Mouse (Mus musculus): ENCODE data around the gene Rhbdd2.
A peak's percentile ranks its signal among the peaks of the same experiment; 100 is the strongest.

Gene Rhbdd2

GRCm38 (mm10) chr5:135645330-135645729 is 12.9 kb downstream of the Rhbdd2 start:
- DNase-seq (ENCODE audit: low spot score in 2 of 2): no peak

- no peak for DNase-seq (ENCODE audit: low spot score in 2 of 2)
These were observed 13.6 kb downstream of the Rhbdd2 start for GRCm38 (mm10) chr5:135646038-135646437.

GRCm38 (mm10) chr5:135648461-135649308 is 16.3 kb downstream of the Rhbdd2 start:
- DNase-seq (ENCODE audit: low spot score in 2 of 2): no peak

- no peak for DNase-seq (ENCODE audit: low spot score in 2 of 2)
These were observed 16.9 kb downstream of the Rhbdd2 start for GRCm38 (mm10) chr5:135649309-135649633.

- no peak for DNase-seq (ENCODE audit: low spot score in 2 of 2)
These were observed 19.1 kb downstream of the Rhbdd2 start for GRCm38 (mm10) chr5:135651536-135651935.

GRCm38 (mm10) chr5:135653209-135653608 is 20.8 kb downstream of the Rhbdd2 start:
- DNase-seq (ENCODE audit: low spot score in 2 of 2): no peak

GRCm38 (mm10) chr5:135656046-135656445 is 23.6 kb downstream of the Rhbdd2 start:
- DNase-seq (ENCODE audit: low spot score in 2 of 2): no peak

- no peak for DNase-seq (ENCODE audit: low spot score in 2 of 2)
These were observed 24.7 kb downstream of the Rhbdd2 start for GRCm38 (mm10) chr5:135657128-135657527.

- DNase-seq (ENCODE audit: low spot score in 2 of 2): no peak
These were observed 25.4 kb downstream of the Rhbdd2 start for GRCm38 (mm10) chr5:135657703-135658373.

GRCm38 (mm10) chr5:135659956-135660355 is 27.5 kb downstream of the Rhbdd2 start:
- no peak for DNase-seq (ENCODE audit: low spot score in 2 of 2)

GRCm38 (mm10) chr5:135660535-135660934 is 28.1 kb downstream of the Rhbdd2 start:
- no peak for DNase-seq (ENCODE audit: low spot score in 2 of 2)

- no peak for DNase-seq (ENCODE audit: low spot score in 2 of 2)
These were observed 34.5 kb downstream of the Rhbdd2 start for GRCm38 (mm10) chr5:135666890-135667289.

- DNase-seq (ENCODE audit: low spot score in 2 of 2): no peak
These were observed 35.7 kb downstream of the Rhbdd2 start for GRCm38 (mm10) chr5:135668071-135668470.

GRCm38 (mm10) chr5:135669741-135670275 is 37.4 kb downstream of the Rhbdd2 start, which contains the start of gene Por:
Por (plus strand) TSS chr5:135670033.
- peak in 1 of 2 experiments; percentile 21 for DNase-seq (ENCODE audit: low spot score in 2 of 2)

- DNase-seq (ENCODE audit: low spot score in 2 of 2): no peak
These were observed 38.5 kb downstream of the Rhbdd2 start for GRCm38 (mm10) chr5:135670881-135671280.

- no peak for DNase-seq (ENCODE audit: low spot score in 2 of 2)
These were observed 40.1 kb downstream of the Rhbdd2 start for GRCm38 (mm10) chr5:135672509-135672908.

GRCm38 (mm10) chr5:135672980-135673379 is 40.6 kb downstream of the Rhbdd2 start:
- DNase-seq (ENCODE audit: low spot score in 2 of 2): no peak

GRCm38 (mm10) chr5:135674349-135674775 is 41.9 kb downstream of the Rhbdd2 start:
- DNase-seq (ENCODE audit: low spot score in 2 of 2): no peak

GRCm38 (mm10) chr5:135674821-135675220 is 42.4 kb downstream of the Rhbdd2 start:
- peak; percentile 16 to 17 for DNase-seq (ENCODE audit: low spot score in 2 of 2)

GRCm38 (mm10) chr5:135676696-135677095 is 44.3 kb downstream of the Rhbdd2 start:
- no peak for DNase-seq (ENCODE audit: low spot score in 2 of 2)

GRCm38 (mm10) chr5:135677251-135677650 is 44.8 kb downstream of the Rhbdd2 start:
- DNase-seq (ENCODE audit: low spot score in 2 of 2): no peak

GRCm38 (mm10) chr5:135678481-135678880 is 46.1 kb downstream of the Rhbdd2 start:
- DNase-seq (ENCODE audit: low spot score in 2 of 2): no peak
